Mouse (Mus musculus) granulocyte monocyte progenitor cell, adult 5-6 weeks (primary cell): ENCODE data around the gene B3galnt1. TPM values are rescaled to one million over a fixed set of nuclear protein-coding genes. Genes with fewer than 3 reads are reported as not detected.
A peak's percentile ranks its signal among the peaks of the same experiment; 100 is the strongest.

Experiments
- ATAC-seq: replicated peaks from 2 replicates; pipeline ENCODE4 v1.8.0; 2016; ENCODE audit warnings: mild to moderate bottlenecking, moderate TSS enrichment, inconsistent platforms; ENCODE audit not compliant: poor library complexity, severe bottlenecking
- total RNA-seq, 2 experiments: library from RNA; stranded (forward) in 1 of 2; stranded (reverse) in 1 of 2; fragments of 200-712, 200-1000 nt in 1 of 2; fragments of >200 nt in 1 of 2; fragmentation: Nextera tagmentation in 1 of 2; gene quantifications; 2 replicates each; pipeline ENCODE4 v1.2.3; 2014 to 2017

The B3galnt1 gene
- total RNA-seq, 2 experiments from 2014 or later: 0.46 to 1.3 TPM

DNA sequence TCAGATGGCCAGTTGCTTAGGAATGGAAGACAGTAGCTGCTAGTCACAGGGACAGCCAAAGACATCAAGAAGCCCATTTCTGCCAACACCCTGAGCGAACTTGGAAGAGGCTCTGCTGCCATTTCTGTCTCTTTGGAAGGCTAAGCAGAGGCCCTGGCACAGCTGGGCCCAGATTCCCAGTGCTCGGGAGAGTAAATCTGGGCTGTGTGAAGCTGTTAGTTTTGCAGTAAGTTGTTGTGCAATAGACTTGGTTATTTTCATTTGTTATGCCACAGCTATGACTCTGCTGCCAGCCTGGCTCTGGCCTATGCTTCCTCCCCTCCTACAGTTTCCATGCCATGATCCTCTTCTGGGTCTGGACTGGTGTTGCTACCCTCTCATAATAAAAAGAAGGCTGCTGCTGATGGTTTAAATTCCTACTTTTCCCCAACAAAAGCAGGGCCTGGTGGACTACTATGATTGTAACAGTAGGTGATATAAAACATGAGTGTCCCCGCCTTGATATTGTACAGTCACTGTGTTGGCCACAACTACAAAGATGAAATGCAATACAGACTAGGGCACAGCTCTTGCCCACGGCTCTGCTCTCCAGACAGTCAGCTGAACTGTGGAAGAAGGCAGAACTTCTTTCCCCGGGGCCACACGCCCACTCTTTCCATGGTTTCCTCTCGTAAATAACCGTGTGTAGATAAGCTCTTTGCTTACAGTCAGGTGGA is 74.2 kb downstream of the B3galnt1 start:
- peak; percentile 82 for ATAC-seq

Other genes with a start within 250 kb of the B3galnt1 start
- gene Nmd3, start 123.0 kb upstream of the B3galnt1 start, total RNA-seq (2014; fragmentation: Nextera tagmentation): 78.3 and 82.2 TPM in 2 replicates
- 57.0 and 107 TPM in 2 replicates for gene Nmd3, start 123.0 kb upstream of the B3galnt1 start, total RNA-seq (2017)